Mouse (Mus musculus) C2C12 (cell line): ENCODE results near the gene Hs3st4.

Source experiments
- CTCF ChIP-seq: IDR thresholded peaks from one replicate; pipeline ENCODE4 v1.5.1; 2011; ENCODE audit not compliant: control insufficient read depth, insufficient read depth, insufficient read length
- MAX ChIP-seq: IDR thresholded peaks from one replicate; pipeline ENCODE4 v1.6.1; 2011; ENCODE audit warnings: mild to moderate bottlenecking, control low read depth
- MYOD1 ChIP-seq: IDR thresholded peaks from one replicate; pipeline ENCODE4 v1.6.1; 2011; ENCODE audit warnings: low read depth; ENCODE audit not compliant: control insufficient read depth, insufficient read length

GRCm38 (mm10) chr7:124168796-124169195, 186.1 kb downstream of the Hs3st4 start:
- TF ChIP-seq CTCF (no peak), MYOD1 (no peak), MAX (no peak)
